Mouse (Mus musculus) induced T-regulatory cell, adult 2 months (primary cell): ENCODE data around the gene Zc3h12d.
A peak's percentile ranks its signal among the peaks of the same experiment; 100 is the strongest.

Experiments used
- DNase-seq: peaks from one replicate; pipeline ENCODE4 v3.0.0-alpha.2; 2012; ENCODE audit warnings: low read depth

Gene Zc3h12d

GRCm38 (mm10) chr10:7832171-7832676 is at the start of gene Zc3h12d:
Zc3h12d (plus strand) TSS chr10:7832470.
- DNase-seq = peak; percentile 90

- no peak for DNase-seq
Measured at GRCm38 (mm10) chr10:7787319-7787718, 45.0 kb upstream of the Zc3h12d start.

GRCm38 (mm10) chr10:7792254-7792750 is 40.0 kb upstream of the Zc3h12d start:
- no peak for DNase-seq

- peak; percentile 97 for DNase-seq
Measured at GRCm38 (mm10) chr10:7792751-7793385, 39.4 kb upstream of the Zc3h12d start, which contains the start of the genes Ginm1 and Ppil4. Ginm1 (minus strand) TSS chr10:7792824. Ppil4 (plus strand) TSS chr10:7792891.

GRCm38 (mm10) chr10:7801258-7801657 is 31.0 kb upstream of the Zc3h12d start:
- DNase-seq = no peak

GRCm38 (mm10) chr10:7802519-7803140 is 29.6 kb upstream of the Zc3h12d start:
- no peak for DNase-seq

GRCm38 (mm10) chr10:7809937-7810336 is 22.3 kb upstream of the Zc3h12d start:
- DNase-seq = peak; percentile 93

GRCm38 (mm10) chr10:7816476-7816875 is 15.8 kb upstream of the Zc3h12d start:
- DNase-seq = peak; percentile 72

- DNase-seq = peak; percentile 65
Measured at GRCm38 (mm10) chr10:7818676-7819075, 13.6 kb upstream of the Zc3h12d start.

- peak; percentile 66 for DNase-seq
Measured at GRCm38 (mm10) chr10:7819156-7819555, 13.1 kb upstream of the Zc3h12d start.

- no peak for DNase-seq
Measured at GRCm38 (mm10) chr10:7819603-7820002, 12.7 kb upstream of the Zc3h12d start.

GRCm38 (mm10) chr10:7820171-7820570 is 12.1 kb upstream of the Zc3h12d start:
- DNase-seq = peak; percentile 28

GRCm38 (mm10) chr10:7821981-7822380 is 10.3 kb upstream of the Zc3h12d start:
- DNase-seq = no peak

- peak; percentile 93 for DNase-seq
Measured at GRCm38 (mm10) chr10:7824663-7825280, 7.5 kb upstream of the Zc3h12d start.

GRCm38 (mm10) chr10:7825281-7825665 is 7.0 kb upstream of the Zc3h12d start:
- DNase-seq = no peak

GRCm38 (mm10) chr10:7826106-7826505 is 6.2 kb upstream of the Zc3h12d start:
- DNase-seq = peak; percentile 91

- peak; percentile 77 for DNase-seq
Measured at GRCm38 (mm10) chr10:7833377-7834165, 1.3 kb downstream of the Zc3h12d start.

GRCm38 (mm10) chr10:7834671-7835225 is 2.5 kb downstream of the Zc3h12d start:
- peak; percentile 81 for DNase-seq

GRCm38 (mm10) chr10:7836902-7837301 is 4.6 kb downstream of the Zc3h12d start:
- DNase-seq = peak; percentile 57

GRCm38 (mm10) chr10:7837446-7837845 is 5.2 kb downstream of the Zc3h12d start:
- peak; percentile 54 for DNase-seq

- DNase-seq = peak; percentile 71
Measured at GRCm38 (mm10) chr10:7838036-7838435, 5.8 kb downstream of the Zc3h12d start.
